Mouse (Mus musculus): Measurements from ENCODE around the gene Mrpl28. TPM values are rescaled to one million over a fixed set of nuclear protein-coding genes. Genes with fewer than 3 reads are reported as not detected.
"Not testable (repeated sequence)": the region's sequence is repeated elsewhere in the genome, so short reads cannot be mapped to it uniquely, and the experiment has no call there.

The Mrpl28 gene
- polyA plus RNA-seq, 1 experiment from 2014 or later = 250 TPM

GRCm38 (mm10) chr17:26149056-26149455 is 25.8 kb downstream of the Mrpl28 start:
- DNase-seq (ENCODE audit: low spot score) (no peak), ATAC-seq (replicated peaks; ENCODE audit: insufficient number of reproducible peaks, low FRiP score, low TSS enrichment, low read depth) (no peak)
- Histone ChIP-seq H3K9ac (replicated peaks; ENCODE audit: low read length) (no peak overlapping the region), H3K4me3 (ENCODE audit: low read depth, low read length) (no peak overlapping the region), H3K4me2 (ENCODE audit: low read depth, low read length) (no peak overlapping the region), H3K27ac (replicated peaks; ENCODE audit: low read depth, low read length) (no peak overlapping the region), H3K4me1 (ENCODE audit: control insufficient read depth, insufficient read depth, low read length) (no peaks in the 10 kb centered on the region), H3K9me3 (replicated peaks; ENCODE audit: control insufficient read depth, low read length) (no peaks in the 10 kb centered on the region), H3K27me3 (ENCODE audit: control insufficient read depth, insufficient read depth, low read length) (no peaks in the 10 kb centered on the region), H3K36me3 (replicated peaks; ENCODE audit: control insufficient read depth, insufficient read depth, low read depth, low read length) (peaks cover 4% of the 10 kb centered on the region)
- WGBS = 68% methylated on average over 2 of the region's 2 CpGs

- DNase-seq (ENCODE audit: low spot score) (no peak), ATAC-seq (replicated peaks; ENCODE audit: insufficient number of reproducible peaks, low FRiP score, low TSS enrichment, low read depth) (no peak)
- Histone ChIP-seq H3K27me3 (ENCODE audit: control insufficient read depth, insufficient read depth, low read length) (no peaks in the 10 kb centered on the region), H3K9ac (replicated peaks; ENCODE audit: low read length) (no peak overlapping the region), H3K9me3 (replicated peaks; ENCODE audit: control insufficient read depth, low read length) (no peaks in the 10 kb centered on the region), H3K4me3 (ENCODE audit: low read depth, low read length) (no peak overlapping the region), H3K4me1 (ENCODE audit: control insufficient read depth, insufficient read depth, low read length) (no peaks in the 10 kb centered on the region), H3K4me2 (ENCODE audit: low read depth, low read length) (no peak overlapping the region), H3K27ac (replicated peaks; ENCODE audit: low read depth, low read length) (no peak overlapping the region), H3K36me3 (replicated peaks; ENCODE audit: control insufficient read depth, insufficient read depth, low read depth, low read length) (peaks cover 4% of the 10 kb centered on the region; the same call in 1 of the 2 replicates)
- 96% methylated on average over 2 of the region's 2 CpGs for WGBS
Observed at GRCm38 (mm10) chr17:26151886-26152630, 28.8 kb downstream of the Mrpl28 start.

- no peak for DNase-seq (ENCODE audit: low spot score)
- Histone ChIP-seq H3K9ac (replicated peaks; ENCODE audit: low read length) (no peak overlapping the region), H3K4me3 (ENCODE audit: low read depth, low read length) (no peak overlapping the region), H3K4me1 (ENCODE audit: control insufficient read depth, insufficient read depth, low read length) (no peaks in the 10 kb centered on the region), H3K36me3 (replicated peaks; ENCODE audit: control insufficient read depth, insufficient read depth, low read depth, low read length) (no peaks in the 10 kb centered on the region), H3K27ac (replicated peaks; ENCODE audit: low read depth, low read length) (no peak overlapping the region), H3K27me3 (ENCODE audit: control insufficient read depth, insufficient read depth, low read length) (no peaks in the 10 kb centered on the region), H3K4me2 (ENCODE audit: low read depth, low read length) (no peak overlapping the region), H3K9me3 (replicated peaks; ENCODE audit: control insufficient read depth, low read length) (no peaks in the 10 kb centered on the region)
- no peak for ATAC-seq (replicated peaks; ENCODE audit: insufficient number of reproducible peaks, low FRiP score, low TSS enrichment, low read depth)
- 90% methylated on average over 1 of the region's 1 CpGs for WGBS
Observed at GRCm38 (mm10) chr17:26162736-26163135, 39.4 kb downstream of the Mrpl28 start.

- Histone ChIP-seq H3K4me3 (ENCODE audit: low read depth, low read length) (no peak overlapping the region), H3K9ac (replicated peaks; ENCODE audit: low read length) (no peak overlapping the region), H3K27me3 (ENCODE audit: control insufficient read depth, insufficient read depth, low read length) (no peaks in the 10 kb centered on the region), H3K9me3 (replicated peaks; ENCODE audit: control insufficient read depth, low read length) (no peaks in the 10 kb centered on the region), H3K4me1 (ENCODE audit: control insufficient read depth, insufficient read depth, low read length) (no peaks in the 10 kb centered on the region), H3K27ac (replicated peaks; ENCODE audit: low read depth, low read length) (no peak overlapping the region), H3K4me2 (ENCODE audit: low read depth, low read length) (no peak overlapping the region), H3K36me3 (replicated peaks; ENCODE audit: control insufficient read depth, insufficient read depth, low read depth, low read length) (no peaks in the 10 kb centered on the region)
- ATAC-seq (replicated peaks; ENCODE audit: insufficient number of reproducible peaks, low FRiP score, low TSS enrichment, low read depth) (no peak), DNase-seq (ENCODE audit: low spot score) (no peak)
- 86% methylated on average over 2 of the region's 2 CpGs for WGBS
Observed at GRCm38 (mm10) chr17:26168039-26168438, 44.7 kb downstream of the Mrpl28 start.

- not testable (repeated sequence) for ATAC-seq (replicated peaks; ENCODE audit: insufficient number of reproducible peaks, low FRiP score, low TSS enrichment, low read depth); H3K36me3 ChIP-seq (replicated peaks; ENCODE audit: control insufficient read depth, insufficient read depth, low read depth, low read length)
- 82% methylated on average over 2 of the region's 2 CpGs for WGBS
Observed at GRCm38 (mm10) chr17:26175248-26175647, 51.9 kb downstream of the Mrpl28 start.

More at GRCm38 (mm10) chr17:26175248-26175647, 51.9 kb downstream of the Mrpl28 start:
- H3K9ac ChIP-seq (replicated peaks; ENCODE audit: low read length); H3K27me3 ChIP-seq (ENCODE audit: control insufficient read depth, insufficient read depth, low read length); H3K4me2 ChIP-seq (ENCODE audit: low read depth, low read length); H3K27ac ChIP-seq (replicated peaks; ENCODE audit: low read depth, low read length); H3K4me1 ChIP-seq (ENCODE audit: control insufficient read depth, insufficient read depth, low read length); H3K9me3 ChIP-seq (replicated peaks; ENCODE audit: control insufficient read depth, low read length); H3K4me3 ChIP-seq (ENCODE audit: low read depth, low read length); DNase-seq (ENCODE audit: low spot score): not testable (repeated sequence)

Other genes with a start within 250 kb of the Mrpl28 start
- 49.8 and 63.3 TPM in 2 replicates for gene Mettl26, start 248.4 kb upstream of the Mrpl28 start, polyA plus RNA-seq (2014; fragmentation: Nextera tagmentation; extraction: Ambion mirVana)
- 0.63 and 0.87 TPM in 2 replicates for gene Wfikkn1, start 242.6 kb upstream of the Mrpl28 start, polyA plus RNA-seq (2014; fragmentation: Nextera tagmentation; extraction: Ambion mirVana)
- gene Rab40c, start 203.8 kb upstream of the Mrpl28 start, polyA plus RNA-seq (2014; fragmentation: Nextera tagmentation; extraction: Ambion mirVana) = 17.6 and 18.7 TPM in 2 replicates
- gene Pigq, start 178.6 kb upstream of the Mrpl28 start, polyA plus RNA-seq (2014; fragmentation: Nextera tagmentation; extraction: Ambion mirVana) = 40.2 and 41.4 TPM in 2 replicates
- gene Nhlrc4, start 178.5 kb upstream of the Mrpl28 start, polyA plus RNA-seq (2014; fragmentation: Nextera tagmentation; extraction: Ambion mirVana) = 0.15 TPM in 1 of 2 replicates, not detected in the other
- gene A930017K11Rik, start 170.9 kb upstream of the Mrpl28 start, polyA plus RNA-seq (2014; fragmentation: Nextera tagmentation; extraction: Ambion mirVana) = 0.15 and 0.49 TPM in 2 replicates
- 17.4 and 20.2 TPM in 2 replicates for gene Capn15, start 137.7 kb upstream of the Mrpl28 start, polyA plus RNA-seq (2014; fragmentation: Nextera tagmentation; extraction: Ambion mirVana)
- 12.9 and 16.1 TPM in 2 replicates for gene Rab11fip3, start 53.9 kb upstream of the Mrpl28 start, polyA plus RNA-seq (2014; fragmentation: Nextera tagmentation; extraction: Ambion mirVana)
- gene Decr2, start 33.2 kb upstream of the Mrpl28 start, polyA plus RNA-seq (2014; fragmentation: Nextera tagmentation; extraction: Ambion mirVana) = 18.8 and 19.0 TPM in 2 replicates
- 91.2 and 104 TPM in 2 replicates for gene Nme4, start 27.9 kb upstream of the Mrpl28 start, polyA plus RNA-seq (2014; fragmentation: Nextera tagmentation; extraction: Ambion mirVana)
- 0.48 and 0.92 TPM in 2 replicates for gene Tmem8, start 10.2 kb upstream of the Mrpl28 start, polyA plus RNA-seq (2014; fragmentation: Nextera tagmentation; extraction: Ambion mirVana)
- 12.8 and 17.9 TPM in 2 replicates for gene Axin1, start 15.2 kb downstream of the Mrpl28 start, polyA plus RNA-seq (2014; fragmentation: Nextera tagmentation; extraction: Ambion mirVana)
- 0.48 and 0.64 TPM in 2 replicates for gene Pdia2, start 75.6 kb downstream of the Mrpl28 start, polyA plus RNA-seq (2014; fragmentation: Nextera tagmentation; extraction: Ambion mirVana)
- gene Rgs11, start 79.5 kb downstream of the Mrpl28 start, polyA plus RNA-seq (2014; fragmentation: Nextera tagmentation; extraction: Ambion mirVana) = 2.0 and 3.0 TPM in 2 replicates
- 15.9 and 21.1 TPM in 2 replicates for gene Arhgdig, start 84.3 kb downstream of the Mrpl28 start, polyA plus RNA-seq (2014; fragmentation: Nextera tagmentation; extraction: Ambion mirVana)
- 21.3 and 21.7 TPM in 2 replicates for gene Fam234a, start 120.7 kb downstream of the Mrpl28 start, polyA plus RNA-seq (2014; fragmentation: Nextera tagmentation; extraction: Ambion mirVana)
- 140 and 147 TPM in 2 replicates for gene Luc7l, start 129.4 kb downstream of the Mrpl28 start, polyA plus RNA-seq (2014; fragmentation: Nextera tagmentation; extraction: Ambion mirVana)